Mouse (Mus musculus) gastrocnemius, adult 8-10 months (tissue): Measurements from ENCODE around the gene Hist1h2bj. TPM values are rescaled to one million over a fixed set of nuclear protein-coding genes. Genes with fewer than 3 reads are reported as not detected.
"Not testable (repeated sequence)": the region's sequence is repeated elsewhere in the genome, so short reads cannot be mapped to it uniquely, and the experiment has no call there.

ENCODE experiments used
- DNase-seq, 2 experiments: peaks; one replicate each; pipeline ENCODE4 v3.0.0; 2022; ENCODE audit warnings: low spot score in 2 of 2
- total RNA-seq, 4 experiments: library from RNA; stranded (reverse); gene quantifications; 2 replicates each; pipeline ENCODE4 v1.2.4; 2022

Gene Hist1h2bj
- total RNA-seq, 4 experiments from 2014 or later, result 0.75 to 2.9 (median 1.3) TPM

DNA sequence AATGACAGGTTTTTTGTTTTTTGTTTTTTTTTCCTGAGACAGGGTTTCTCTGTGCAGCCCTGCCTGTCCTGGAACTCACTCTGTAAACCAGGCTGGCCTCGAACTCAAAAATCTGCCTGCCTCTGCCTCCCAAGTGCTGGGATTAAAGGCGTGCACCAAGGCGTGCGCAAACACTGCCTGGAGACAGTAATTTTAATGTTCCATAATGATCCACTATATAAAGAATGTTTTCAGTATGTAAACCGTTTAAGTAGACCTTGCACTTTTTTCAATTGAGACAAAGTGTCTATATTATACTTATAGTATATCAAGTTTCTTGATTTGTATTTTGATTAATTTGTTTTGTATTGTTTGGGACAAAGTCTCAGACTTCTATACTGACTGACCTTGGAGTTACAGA lies 3.6 kb upstream of the Hist1h2bj start:
- no peak for DNase-seq

DNA sequence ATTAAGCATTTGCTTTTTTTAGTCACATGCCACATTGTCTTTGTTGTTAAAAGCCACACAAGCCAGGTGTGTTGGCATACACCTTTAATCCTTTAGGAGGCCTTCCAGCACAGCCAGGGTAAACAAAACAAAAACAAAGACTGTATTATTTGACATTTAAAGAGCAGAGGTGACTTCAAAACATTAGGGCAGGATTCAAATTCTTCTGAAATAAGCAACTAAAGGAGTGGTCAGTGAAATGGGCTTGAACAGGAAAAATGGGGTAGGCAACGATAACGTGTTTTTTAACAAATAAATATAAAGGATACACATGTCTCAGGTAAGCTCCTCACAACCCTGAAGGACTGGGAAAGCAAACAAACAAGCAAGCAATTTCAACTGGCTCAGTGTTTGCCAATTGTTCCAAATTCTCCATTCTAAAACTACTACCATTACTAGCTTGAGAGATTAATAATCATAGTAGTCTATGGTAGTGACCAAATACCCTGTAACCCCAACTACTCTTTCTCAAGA lies 3.0 kb upstream of the Hist1h2bj start:
- no peak for DNase-seq

GRCm38 (mm10) chr13:22040464-22041141 lies 2.4 kb upstream of the Hist1h2bj start:
- no peak for DNase-seq

GRCm38 (mm10) chr13:22041142-22041536 lies 1.9 kb upstream of the Hist1h2bj start, which contains the start of gene Hist1h4i:
Hist1h4i (minus strand) TSS chr13:22041362.
- DNase-seq, result peak; percentile 81 to 86

DNA sequence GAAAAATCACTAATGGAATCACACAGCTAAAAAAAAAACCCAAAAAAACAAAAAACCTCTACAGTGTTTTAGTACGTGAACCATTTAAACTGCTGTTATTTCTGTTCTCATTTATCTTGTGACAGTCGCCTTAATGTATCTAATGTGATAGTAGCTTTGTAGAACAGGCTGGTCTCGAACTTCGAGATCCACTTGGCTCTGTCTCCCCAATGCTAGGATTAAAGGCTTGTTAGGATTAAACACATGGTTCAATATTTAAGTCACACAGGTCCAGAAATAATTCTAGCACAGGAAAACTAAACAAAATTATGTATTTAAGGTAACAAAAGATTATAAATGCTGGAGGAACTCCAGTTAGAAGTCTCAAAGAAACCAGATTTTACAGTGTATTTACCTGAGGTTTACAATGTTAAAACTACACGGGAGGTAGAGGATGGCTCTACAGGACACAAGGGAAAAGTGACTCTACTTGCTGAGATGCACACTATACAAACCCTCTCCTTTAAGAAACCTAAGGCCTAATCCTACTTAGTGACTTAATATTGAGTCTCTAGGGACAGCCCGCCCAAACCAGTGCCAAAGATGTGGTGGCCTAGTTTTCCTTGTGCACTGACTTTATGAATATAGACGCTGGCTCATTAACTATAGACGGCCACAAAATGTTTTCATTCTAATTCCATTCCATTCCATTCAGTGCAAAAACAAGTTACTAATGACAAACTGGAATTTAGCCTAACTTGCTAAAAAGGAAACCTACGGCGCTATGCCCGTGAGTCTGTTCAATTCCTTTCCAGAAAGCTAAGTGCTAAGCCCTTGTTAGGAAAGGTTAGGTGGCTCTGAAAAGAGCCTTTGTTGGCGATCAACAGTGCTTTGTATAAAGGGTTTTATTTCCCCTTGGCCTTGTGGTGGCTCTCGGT lies 1.1 kb upstream of the Hist1h2bj start:
- no peak for DNase-seq

GRCm38 (mm10) chr13:22043503-22044431 lies 753 bp downstream of the Hist1h2bj start:
- DNase-seq, result no peak

GRCm38 (mm10) chr13:22044432-22045155 lies 1.6 kb downstream of the Hist1h2bj start:
- DNase-seq, result no peak

DNA sequence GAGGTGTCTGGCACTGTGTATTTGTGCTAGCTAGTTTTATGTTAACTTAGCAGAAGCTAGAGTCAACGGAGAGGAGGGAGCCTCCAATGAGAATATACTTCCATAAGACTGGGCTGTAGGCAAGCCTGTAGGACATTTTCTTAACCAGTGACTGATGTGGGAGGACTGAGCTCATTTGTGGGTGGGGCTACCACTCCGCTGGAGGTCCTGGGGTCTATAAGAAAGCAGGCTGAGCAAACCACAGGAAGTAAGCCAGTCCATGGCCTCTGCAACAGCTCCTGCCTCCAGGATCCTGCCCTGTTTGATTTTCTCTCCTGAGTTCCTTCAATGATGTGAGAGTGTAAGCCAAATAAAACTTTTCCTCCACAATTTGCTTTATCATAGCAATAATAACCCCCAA lies 2.3 kb downstream of the Hist1h2bj start:
- no peak for DNase-seq

DNA sequence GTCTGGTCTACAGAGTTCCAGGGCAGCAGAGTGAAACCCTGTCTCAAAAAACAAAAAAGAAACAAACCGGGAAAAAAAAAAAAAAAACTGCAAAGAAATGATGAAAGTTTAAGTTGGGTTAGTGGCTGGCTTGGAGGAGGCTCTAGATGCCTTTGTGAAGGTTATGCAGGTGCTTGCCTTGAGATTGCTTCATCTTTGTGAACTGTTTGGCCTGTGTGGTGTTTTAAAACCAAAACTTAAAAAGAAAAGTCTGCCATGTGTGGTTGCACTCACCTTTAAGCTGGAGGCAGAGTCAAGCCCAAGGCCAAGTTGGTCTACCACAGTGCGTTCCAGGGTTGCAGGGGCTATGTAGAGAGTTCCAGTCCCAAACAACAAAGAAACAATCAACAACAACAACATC lies 6.0 kb downstream of the Hist1h2bj start:
- no peak for DNase-seq

DNA sequence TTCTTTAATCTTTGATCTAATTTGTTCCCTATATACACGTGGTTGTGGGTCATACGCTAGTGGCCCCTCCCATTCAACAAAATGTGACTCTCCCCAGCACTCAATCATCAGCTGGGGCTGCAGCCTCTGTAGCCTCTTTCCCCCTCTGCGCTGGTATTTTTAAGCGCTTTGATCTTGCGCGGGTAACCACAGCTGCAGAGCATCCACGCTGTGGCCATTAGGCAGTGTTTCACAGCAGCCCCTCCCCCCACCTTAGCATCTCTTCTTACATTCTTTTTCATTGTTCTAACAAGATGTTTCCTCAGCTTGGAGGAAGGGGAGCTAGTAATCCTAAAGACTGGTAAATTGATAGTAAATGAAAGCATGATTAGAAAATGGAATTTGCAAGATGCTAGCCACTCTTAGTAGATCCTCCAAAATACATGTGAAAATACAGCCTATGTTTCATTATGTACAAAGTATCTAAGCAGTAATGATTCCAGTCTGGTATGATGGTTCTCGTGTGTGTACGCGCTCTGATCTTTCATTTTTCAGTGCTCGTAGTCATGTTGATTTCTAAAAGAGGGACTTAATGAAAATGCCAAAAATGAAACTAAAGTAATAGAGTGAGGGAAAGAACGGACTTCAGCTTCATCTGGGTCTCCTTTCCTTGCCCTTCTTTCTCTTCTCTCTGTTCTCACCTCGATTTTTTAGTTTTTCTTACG lies 6.9 kb downstream of the Hist1h2bj start:
- no peak for DNase-seq

DNA sequence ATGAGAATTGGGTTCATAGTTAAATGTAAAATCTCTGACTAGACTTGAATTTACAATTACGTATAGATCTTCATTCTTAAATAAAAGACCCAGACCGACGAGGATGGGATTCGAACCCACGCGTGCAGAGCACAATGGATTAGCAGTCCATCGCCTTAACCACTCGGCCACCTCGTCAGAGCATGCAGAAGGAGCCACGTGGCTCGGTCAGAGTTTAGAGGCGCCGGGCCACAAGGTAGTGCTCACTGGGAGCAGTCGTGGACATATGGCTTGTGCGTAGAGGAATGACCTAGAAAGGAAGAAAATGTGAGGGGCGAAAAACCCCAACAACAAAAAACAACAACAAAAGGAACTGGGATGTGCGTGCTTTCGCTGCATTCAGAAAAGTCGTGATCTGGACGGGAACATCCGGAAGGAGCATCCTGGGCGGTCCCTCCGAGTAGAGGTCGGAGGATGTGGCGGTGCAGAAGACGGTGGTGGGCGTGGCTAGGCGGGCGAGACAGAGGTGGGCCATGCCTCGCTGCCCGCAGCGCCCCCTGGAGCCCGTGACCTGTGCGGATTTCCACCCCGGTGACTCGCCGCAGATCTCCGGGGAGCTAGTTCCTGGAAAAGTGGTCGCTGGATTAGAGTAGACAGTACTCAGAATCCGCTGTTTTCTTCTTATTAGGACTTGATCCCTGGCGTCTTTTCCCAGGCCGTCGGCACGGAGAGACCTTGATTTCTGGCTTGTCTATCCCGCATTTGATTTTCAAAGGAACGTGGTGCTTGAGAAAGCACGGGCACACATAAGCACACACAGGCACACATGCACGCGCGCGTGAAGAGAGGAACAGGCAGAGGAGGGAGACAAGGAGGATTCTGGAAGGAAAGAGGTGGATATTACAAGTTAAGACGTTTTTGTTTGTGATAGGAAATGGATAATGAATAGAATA lies 7.8 kb downstream of the Hist1h2bj start:
- DNase-seq, result peak; percentile 71 to 77

- no peak for DNase-seq
These were observed 8.5 kb downstream of the Hist1h2bj start for GRCm38 (mm10) chr13:22051523-22051859.

GRCm38 (mm10) chr13:22053754-22054153 lies 10.7 kb downstream of the Hist1h2bj start:
- DNase-seq, result no peak

GRCm38 (mm10) chr13:22061422-22061821 lies 18.4 kb downstream of the Hist1h2bj start:
- DNase-seq, result no peak

- no peak for DNase-seq
These were observed 20.5 kb downstream of the Hist1h2bj start for GRCm38 (mm10) chr13:22063468-22063867.

- not testable (repeated sequence) for DNase-seq
These were observed 41.1 kb downstream of the Hist1h2bj start, which contains the start of gene Vmn1r188 for GRCm38 (mm10) chr13:22084140-22084539. Vmn1r188 (plus strand) TSS chr13:22084440.
